Mouse (Mus musculus) neural tube, embryonic 10.5 days (tissue): ENCODE results near the gene Stat5a.

Experiments
- DNase-seq: peaks from one replicate; pipeline ENCODE4 v3.0.0-alpha.2; 2017; ENCODE audit warnings: low spot score; ENCODE audit errors: extremely low spot score

Gene Stat5a

DNA sequence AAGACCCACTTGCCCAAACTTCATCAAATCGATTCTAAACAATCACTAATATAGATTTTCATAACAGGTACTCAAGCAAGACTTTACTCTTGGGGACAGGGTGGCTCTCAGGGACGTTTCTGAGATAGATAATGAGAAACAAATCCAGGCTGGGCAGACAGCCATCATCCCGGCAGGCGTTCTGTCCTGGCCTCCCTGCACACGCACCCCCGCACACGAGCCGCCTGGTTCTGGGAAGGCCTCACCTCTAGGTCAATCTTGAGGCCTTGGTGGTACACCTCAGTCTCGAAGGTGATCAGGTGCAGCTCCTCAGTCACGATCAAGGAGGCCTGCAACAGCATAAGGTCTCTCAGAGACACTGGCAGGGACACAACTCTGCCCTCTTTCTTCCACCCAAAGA, 36.9 kb downstream of the Stat5a start:
- DNase-seq: no peak

DNA sequence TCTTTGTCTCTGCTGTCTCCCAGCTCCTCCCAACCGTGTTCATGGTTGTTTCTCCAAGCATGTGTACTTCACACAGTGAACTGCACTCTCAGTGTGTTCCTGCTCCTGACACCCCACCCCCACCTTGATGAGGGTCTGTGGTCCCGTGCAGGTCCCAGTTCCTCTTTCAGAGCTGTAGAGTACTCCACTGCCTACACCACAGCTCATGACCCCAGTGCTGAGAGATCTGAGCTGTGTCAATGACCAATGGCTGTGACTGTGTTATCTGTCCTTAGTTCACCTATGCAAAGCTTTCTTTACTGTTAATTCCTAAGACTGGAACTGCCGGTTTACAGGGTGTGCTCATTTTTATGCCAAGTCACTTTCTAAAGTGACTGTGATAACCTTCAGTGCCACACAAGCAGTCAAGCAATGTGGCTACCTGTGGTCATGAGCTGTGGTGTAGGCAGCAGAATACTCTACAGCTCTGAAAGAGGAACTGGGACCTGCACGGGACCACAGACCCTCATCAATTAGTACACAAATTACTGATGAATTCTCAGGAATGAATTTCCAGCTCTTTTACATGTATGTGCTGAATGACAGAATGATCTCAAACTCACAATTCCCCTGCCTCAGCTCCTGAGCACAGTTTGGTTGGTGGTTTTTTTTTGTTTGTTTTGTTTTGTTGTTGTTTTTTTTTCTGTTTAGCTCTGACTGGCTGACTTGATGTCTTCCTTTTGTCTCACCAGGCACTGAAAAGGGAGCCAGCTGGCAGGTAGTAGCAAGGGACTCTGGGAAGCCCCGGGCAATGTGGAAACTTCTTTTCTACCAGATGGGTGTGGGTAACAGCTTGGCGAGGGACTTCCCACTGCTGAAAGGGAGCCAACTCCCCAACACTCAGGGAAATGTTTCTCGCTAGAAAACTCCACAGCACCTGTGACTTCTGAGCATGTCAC, 38.4 kb downstream of the Stat5a start:
- DNase-seq: no peak

DNA sequence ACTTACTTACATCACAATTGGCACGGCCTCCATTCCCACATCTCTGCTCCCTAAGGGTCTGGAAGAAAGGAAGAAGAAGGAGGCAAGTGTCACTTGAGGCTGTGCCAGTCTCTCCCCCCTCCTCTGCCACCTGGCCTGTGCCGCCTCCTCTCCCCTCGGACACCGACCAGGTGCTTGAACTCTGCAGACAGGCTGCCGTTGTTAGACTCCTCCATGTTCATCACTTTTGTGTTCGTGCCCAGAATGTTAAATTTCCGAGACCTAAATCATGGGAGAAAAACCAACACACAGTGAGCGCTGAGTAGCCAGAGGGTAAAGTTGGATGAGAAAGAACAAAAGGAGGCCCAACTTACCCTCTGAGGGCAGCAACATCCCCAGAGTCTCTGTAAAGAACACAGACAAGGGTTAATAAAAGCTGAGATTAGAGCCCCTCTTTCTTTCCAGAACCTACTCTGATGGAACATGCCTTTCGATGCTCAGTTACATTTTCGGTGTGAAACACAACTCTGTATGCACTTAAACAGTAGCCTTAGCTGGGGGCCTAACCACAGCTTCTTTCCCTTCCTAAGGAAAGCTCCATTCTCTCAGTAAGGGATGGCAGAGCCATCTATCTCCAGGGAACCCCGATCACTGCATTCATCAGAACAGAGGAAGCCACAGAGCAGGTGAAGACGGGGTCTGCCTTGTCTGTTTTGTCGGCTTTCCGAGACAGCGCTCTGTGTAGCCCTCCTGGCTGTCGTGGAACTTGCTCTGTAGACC, 39.5 kb downstream of the Stat5a start:
- DNase-seq: no peak

DNA sequence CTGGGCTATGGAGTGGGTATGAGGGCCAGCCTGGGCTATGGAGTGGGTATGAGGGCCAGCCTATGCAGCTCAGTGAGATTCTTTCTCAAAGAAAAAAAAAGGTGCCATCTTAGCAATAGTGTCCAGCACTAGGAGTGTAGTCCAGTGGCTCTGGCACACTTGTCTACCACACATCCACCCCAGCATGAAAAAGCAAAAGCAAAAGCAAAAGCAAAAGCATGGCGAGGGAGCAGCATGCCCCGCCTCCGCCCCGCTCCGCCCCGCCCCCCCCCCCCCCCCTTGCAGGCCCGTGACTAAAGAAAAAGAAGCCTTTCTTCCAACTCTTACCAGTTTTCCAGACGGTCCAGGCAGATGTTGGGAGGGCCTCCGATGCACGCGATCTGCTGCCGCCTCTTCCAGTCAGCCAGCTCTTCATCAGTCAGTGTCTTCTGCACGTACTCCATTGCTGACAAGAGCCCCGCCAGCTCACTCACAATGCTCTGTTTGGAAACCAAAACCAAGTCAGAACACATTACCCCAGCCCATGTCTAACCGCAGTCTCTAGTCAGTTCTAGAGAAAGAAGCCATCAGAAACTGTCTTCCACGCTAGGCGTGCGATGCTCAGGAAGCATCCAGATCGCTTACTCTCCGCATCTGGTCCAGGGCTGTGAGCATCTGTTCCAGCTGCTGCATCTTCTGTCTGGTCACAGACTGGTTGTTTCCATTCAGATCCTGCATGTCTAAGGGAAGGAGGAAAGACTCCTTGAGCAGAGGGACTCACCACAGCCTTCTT, 45.6 kb downstream of the Stat5a start:
- no peak for DNase-seq

DNA sequence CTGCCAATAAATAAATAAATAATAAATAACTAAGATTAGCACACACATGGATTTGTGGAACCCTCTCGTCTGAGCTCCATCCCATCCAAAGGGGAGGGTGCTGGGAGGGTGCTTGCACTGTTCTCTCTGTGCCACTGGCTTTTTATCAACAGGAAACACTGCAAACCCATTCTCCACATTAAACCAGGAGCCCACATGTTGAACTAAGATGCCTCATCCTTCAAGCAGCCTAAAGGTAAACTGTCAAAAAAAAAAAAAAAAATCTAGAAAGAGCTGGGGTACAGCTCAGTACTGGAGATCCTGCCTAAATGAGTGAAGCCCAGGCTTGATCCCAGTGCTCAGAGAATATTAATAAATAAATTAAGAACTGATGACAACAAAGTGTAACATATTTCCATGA, 46.8 kb downstream of the Stat5a start:
- no peak for DNase-seq

DNA sequence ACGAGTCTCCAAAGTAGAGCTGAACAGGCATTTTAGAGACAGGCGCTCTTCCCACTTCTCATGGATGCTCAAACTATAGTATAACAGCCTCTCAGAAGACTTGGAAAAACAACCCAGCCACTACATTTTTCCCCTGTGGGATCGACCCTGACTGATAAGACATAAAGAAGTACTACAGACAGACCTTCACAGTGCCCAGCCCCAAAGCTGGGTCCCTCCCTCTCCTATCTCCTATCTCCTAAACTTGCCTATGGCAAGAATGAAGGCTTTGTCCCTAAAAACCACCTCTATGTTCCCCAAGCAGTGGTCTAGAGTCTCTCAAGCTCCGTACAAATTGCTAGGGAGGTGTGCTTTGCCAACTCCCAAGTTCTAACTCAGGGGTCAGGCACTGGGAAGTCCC, 47.7 kb downstream of the Stat5a start:
- no peak for DNase-seq

DNA sequence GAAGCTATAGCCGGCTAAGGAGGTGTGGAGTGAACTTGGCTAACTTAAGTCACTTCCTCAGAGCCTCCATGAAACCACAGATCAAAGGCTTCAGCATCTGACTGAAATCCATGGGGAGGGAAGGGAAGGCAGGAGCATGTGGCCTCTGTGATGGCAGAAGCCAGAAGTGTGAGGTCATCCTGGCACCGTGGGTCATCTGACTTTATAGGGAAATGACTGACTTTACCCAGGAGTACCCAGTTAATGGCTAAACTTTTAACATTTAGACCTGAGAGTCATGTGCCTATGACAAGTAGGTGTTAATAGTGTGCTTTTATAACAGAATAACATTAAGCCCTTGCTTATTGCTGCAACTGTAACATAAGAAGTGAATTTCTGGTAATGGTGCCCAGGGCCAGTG, 49.0 kb downstream of the Stat5a start:
- DNase-seq: no peak

DNA sequence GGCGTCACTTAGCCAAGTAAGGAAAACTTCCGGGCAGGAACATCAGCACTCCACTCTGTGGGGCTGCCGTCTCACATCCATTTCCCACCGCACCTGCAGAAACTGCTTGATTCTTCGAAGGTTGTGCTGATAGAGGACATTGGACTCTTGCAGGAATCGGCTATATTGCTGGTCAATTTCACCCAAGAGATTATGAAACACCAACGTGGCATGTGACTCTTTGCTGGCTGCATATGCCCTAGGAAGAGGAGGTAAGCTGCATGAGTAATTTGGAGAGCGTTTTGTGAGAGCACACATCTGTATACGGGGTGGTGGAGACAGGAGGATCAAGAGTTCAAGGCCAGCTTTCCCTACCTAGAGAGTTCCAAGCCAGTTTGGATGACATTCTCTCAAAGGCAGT, 49.4 kb downstream of the Stat5a start:
- no peak for DNase-seq

DNA sequence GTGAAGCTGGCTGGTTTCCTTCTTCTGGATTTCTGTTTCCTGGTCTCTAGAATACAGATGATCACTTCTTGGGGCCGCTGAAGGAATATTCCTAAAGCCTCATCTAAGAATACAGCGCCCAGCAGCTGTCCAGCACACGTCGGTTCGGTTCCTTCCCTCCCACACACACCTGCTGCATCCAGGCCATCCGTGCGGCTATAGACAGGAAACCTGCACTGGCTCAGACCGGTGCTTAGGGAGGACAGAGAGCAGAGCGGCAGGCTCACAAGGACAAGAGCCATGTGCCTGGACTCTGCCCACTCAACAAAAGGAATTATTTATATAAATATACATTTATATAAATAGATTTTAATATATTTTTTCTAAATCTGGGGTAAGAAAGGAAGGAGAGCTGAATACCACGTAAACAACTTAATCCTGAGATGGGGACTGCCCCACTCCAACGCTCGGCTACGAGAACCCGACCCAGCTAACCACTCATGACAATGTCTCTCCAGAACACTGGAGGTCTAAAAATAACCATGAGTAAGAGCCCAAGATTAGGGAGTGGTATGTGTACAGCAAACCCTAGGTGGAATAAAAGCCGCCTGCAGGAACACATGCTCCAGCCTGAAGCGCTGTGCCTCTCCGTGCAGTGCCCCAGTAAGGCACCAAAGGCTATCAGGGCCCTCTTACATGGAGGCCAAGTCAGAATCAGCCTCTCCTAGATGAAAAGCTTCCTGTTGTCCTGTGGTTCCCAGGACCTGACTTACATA, 53.4 kb downstream of the Stat5a start:
- DNase-seq: no peak

DNA sequence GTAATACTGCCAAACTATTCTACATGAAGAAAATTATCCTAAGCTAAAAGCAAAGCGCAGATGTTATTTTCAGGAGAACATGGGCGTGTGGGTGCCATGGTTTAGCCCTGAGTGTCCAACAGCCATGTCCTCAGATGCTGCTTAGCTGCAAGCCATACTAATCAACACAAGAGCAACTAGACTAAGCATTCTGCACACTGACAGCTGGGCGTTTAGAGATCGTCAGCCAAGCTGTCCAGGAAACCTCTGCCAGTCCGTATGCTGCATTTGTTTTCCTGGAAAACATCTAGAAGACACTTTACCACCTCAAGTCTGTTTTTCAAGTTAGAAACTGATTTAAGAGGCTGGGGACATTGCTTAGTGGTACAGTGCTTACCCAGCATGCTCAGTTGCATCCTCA, 55.3 kb downstream of the Stat5a start:
- DNase-seq: no peak

DNA sequence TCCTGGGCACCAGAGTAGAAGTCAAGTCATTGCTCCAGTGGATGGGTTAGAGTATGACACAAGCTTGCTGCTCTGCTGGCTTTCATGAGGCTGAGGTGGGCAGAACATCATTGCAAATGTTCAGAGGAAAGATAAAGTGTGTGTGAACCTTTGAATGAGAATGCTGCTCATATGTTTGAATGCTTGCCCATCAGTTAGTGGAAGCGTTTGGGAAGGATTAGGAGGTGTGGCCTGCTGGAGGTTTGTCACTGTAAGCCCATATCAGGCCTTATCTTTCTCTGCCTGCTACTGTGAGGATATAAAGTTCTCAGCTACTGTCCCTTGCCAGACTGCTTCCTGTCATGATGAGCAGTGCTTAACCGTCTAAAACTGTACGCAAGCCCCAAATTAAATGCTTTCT, 55.9 kb downstream of the Stat5a start:
- no peak for DNase-seq

DNA sequence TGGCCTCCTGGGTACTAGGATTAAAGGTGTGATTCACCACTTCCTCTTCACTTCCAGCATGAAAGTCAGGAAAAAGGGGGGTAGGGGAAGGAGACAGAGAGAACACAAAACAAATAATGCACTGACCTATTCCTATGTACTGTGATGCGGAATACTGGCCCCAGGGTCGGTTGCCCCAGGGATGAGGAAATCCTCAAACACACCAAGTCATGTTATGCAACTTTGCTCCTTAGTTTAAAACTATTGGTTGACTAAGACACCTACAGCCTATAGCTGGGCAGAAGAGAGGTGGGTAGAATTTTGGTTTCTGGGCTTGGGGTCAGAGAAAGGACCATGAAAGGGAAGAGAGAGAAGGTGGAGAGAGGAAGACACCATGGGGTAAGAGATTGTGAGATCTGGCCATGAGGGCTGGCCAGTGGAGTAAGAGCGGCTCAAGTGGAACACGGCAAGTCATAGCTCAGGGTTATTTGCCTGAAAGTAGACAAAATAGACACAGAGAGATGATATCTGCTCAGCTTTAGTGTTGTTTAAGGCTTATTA, 57.4 kb downstream of the Stat5a start:
- DNase-seq: no peak

DNA sequence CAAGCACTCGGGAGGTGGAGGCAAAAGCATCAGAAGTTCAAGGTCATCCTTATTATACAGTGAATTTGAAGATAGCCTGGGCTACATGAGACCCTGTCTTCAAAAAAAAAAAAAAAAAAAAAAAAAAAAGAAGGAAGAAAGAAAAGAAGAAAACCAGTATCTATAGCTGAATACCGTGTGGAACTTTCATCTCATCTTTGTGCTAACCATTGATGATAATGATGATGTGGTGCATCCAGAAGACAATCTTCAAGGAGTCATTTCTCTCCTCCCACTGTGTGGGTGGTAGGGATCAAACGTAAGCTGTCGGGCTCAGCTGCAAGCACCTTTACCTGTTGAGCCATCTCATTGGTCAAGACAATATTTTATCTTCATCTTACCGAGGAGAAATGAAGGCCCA, 58.9 kb downstream of the Stat5a start:
- DNase-seq: no peak

DNA sequence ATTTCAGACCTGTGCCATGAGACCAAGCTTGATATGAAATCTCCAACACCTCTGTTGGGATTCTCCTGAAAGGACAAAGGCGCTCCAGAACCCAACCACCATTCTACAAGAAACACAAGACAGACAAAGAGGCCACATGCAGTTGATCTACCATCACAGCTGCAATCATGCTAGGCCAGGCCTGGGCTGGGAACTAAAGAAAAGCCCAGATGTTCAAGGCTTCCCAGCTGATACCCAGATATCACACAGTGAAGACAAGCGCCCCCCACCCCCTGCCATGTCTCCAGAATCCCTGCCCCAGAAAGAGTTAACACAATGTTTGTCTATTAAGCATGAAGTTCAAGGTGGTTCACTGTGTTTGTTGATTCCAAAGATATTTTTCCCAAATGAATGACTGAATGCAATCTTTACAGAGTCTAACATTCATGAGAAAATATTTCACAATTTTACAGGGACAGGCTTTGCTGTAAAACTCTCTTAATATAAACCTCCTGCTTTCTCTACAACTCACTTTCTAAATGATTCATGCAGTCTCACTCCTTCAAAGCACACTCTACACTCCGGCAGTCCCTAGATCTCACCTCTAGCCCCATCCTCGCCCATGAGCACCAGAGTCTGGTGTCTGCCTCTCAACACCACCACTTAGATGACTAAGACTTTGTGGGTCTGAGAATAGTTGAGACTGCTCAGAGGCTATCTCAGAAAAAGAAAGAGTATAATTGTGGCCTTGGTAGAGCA, 61.9 kb downstream of the Stat5a start:
- DNase-seq: no peak

DNA sequence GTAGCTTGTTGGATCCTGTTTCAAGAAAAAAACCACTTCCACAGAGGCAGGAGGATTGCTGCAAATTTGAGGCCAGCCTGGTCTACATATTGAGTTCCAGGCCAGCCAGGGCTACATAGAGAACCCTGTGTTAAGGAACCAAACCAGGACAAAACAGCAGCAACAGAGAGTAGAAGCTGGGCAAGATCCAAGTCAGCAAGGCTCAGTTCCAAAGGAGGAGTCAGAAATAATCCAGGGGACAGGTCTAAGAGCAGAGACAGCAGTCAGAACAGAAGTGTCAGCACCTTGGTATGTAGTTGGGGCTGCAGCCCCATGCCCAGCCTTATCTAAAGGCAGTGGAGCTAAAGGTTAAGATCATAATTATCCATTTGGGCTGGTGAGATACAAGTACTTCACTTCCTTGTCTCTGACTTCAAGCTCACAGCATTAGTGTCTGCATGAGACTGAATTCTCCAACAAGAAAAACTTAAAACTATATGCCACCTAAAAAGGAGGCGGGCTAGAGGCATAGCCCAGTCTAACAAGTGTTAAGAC, 65.3 kb downstream of the Stat5a start:
- no peak for DNase-seq

DNA sequence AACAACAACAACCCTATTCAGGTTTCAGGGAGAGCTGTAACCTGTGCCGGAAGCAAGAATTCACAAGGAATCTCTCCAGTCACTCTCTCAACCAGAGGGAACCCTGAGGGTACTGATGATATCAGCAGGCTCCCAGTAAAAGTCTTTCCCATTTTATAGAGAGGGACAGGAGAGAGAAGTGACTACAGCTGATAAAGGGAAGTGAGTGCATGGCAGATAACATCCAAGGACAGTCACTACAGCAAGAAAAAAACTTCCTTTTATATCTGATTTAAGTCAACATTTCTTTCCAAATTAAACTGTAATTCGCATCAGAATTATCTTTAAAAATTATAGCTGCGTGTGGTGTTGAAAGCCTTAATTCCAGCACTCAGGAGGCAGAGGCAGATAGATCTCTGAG, 68.2 kb downstream of the Stat5a start:
- DNase-seq: no peak

DNA sequence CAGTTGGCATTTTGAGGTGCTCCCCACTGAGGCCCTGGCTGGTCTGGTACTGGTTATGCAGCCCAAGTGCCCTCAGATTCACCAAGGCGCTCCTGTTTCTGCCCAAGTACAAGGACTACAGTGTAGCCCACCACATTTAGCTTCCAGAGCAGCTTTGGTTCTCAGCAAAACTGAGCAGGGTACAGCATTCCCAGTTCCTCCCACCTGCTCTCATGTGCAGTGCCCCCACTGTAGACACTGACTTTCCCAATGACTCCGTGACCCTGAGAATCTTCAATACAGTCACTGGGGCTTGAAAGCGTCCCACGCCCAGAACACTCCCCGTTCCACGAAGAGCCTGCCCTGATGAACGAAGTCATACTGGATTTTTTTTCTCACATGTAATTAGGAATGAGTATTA, 71.5 kb downstream of the Stat5a start:
- no peak for DNase-seq

DNA sequence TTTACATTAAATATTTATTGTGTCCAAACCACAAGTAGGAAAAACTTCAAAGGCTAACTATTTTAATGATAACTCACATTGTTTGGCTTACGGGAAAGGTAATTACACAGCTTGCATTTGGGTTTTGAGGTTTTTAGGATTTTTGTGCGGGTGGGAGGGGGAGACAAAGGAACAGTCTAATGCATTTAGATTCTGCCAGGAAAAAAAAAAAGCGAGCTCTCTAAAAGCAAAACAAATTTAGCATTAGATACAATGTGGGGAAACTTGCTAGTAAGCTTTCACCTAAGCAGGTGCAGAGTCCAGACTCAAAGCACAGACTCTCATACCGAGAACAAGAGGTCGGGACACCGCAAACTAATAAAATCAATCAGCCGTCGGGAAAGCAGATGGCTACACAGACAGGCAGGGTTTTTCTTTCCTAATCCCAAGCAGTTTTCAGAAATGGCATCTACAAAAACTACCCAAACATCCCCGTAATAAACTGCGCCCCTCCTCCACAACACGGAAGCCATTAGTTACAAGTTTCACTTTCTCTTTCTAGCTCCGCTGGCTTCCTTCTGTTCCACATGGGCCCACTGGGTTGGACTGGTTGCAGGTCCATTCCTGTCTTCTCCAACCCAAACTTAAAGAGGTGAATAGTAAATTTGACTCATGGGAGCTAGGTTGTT, 72.2 kb downstream of the Stat5a start:
- no peak for DNase-seq
